Mouse (Mus musculus) embryonic fibroblast, embryonic 13.5 days (primary cell): ENCODE data around the gene Mapk6. TPM values are rescaled to one million over a fixed set of nuclear protein-coding genes. Genes with fewer than 3 reads are reported as not detected.
"Not testable (repeated sequence)": the region's sequence is repeated elsewhere in the genome, so short reads cannot be mapped to it uniquely, and the experiment has no call there.

Experiments used
- H3K27ac ChIP-seq: 2 replicates; pipeline ENCODE4 v1.5.1; 2012; ENCODE audit warnings: low read length, control low read depth, inconsistent platforms; ENCODE audit not compliant: insufficient read depth
- H3K4me1 ChIP-seq: 2 replicates; pipeline ENCODE4 v1.6.1; 2011; ENCODE audit warnings: low read length; ENCODE audit not compliant: control insufficient read depth, insufficient read depth
- H3K4me3 ChIP-seq: 2 replicates; pipeline ENCODE4 v1.5.1; 2011; ENCODE audit warnings: mild to moderate bottlenecking, control low read depth, low read length; ENCODE audit not compliant: insufficient read depth
- CTCF ChIP-seq: IDR thresholded peaks from 2 replicates; pipeline ENCODE4 v1.5.1; 2011; ENCODE audit warnings: mild to moderate bottlenecking, control low read depth, low read length, moderate library complexity, borderline replicate concordance; ENCODE audit not compliant: insufficient read depth
- POLR2A ChIP-seq: IDR thresholded peaks from 2 replicates; pipeline ENCODE4 v1.6.1; 2011; ENCODE audit warnings: low read depth, mild to moderate bottlenecking, control low read depth, low read length, moderate library complexity
- polyA plus RNA-seq: library from polyadenylated mRNA; stranded (reverse); fragments of >200 nt; gene quantifications from 2 replicates; pipeline ENCODE4 v1.2.4, GENCODE M21; 2011; ENCODE audit warnings: low read depth; ENCODE audit not compliant: missing spikeins, insufficient read length

The Mapk6 gene
- polyA plus RNA-seq, 1 experiment = 107 TPM

DNA sequence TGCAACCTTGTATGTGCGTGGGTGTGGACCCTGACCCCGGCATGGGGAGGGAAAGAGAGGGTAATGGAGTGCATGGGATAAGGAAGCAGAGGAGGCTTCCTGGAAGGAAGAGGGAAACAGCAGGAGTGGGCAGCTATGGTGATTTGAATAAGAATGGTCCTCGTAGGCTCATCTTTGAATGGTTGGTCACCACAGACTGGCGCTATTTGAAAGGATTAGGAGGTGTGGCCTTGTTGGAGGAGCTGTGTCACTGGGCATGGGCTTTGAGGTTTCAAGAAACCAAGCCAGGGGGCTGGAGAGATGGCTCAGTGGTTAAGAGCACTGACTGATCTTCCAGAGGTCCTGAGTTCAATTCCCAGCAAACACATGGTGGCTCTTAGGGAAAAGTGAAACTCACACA is 44.6 kb downstream of the Mapk6 start:
- TF ChIP-seq CTCF (no peak), POLR2A (no peak)
- Histone ChIP-seq H3K4me3 (no peak overlapping the region), H3K4me1 (no peaks in the 10 kb centered on the region), H3K27ac (no peak overlapping the region)

DNA sequence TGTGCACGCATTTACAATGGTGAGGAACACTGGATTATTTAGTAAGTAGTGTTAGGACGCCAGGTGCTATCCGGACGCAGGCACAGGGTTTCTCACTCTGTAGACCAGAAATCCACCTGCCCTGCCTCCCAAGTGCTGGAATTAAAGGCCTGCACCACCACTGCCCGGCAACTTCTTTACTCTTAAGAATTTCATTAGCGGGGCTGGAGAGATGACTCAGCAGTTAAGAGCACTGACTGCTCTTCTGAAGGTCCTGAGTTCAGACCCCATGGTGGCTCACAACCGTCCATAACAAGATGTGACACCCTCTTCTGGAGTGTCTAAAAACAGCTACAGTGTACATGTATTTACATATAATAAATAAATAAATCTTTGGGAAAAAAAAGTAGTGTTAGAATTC is 46.1 kb downstream of the Mapk6 start:
- H3K27ac ChIP-seq, H3K4me3 ChIP-seq, H3K4me1 ChIP-seq: not testable (repeated sequence)

DNA sequence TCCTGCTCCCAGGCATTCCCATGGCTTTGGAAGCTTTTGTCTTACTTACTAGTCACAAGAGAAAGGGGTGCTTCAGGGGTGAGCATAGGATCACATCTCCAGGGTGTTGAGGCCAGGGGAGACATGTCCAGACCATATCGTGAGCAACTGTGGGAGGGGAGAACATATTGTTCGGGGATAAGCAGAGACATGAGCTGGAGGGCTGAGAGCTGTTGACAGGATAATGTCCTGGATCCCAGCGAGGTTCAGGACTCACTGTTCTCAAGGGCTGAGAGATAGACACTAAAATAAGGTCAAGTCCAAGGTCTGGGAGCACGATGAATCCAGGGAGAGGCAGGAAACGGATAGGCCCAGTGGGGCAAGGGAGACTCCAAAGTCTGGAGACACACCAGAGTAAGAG is 46.8 kb downstream of the Mapk6 start:
- no peaks in the 10 kb centered on the region for H3K4me1 ChIP-seq
- H3K27ac ChIP-seq = no peak overlapping the region
- TF ChIP-seq CTCF = no peak
- no peak for TF ChIP-seq POLR2A

DNA sequence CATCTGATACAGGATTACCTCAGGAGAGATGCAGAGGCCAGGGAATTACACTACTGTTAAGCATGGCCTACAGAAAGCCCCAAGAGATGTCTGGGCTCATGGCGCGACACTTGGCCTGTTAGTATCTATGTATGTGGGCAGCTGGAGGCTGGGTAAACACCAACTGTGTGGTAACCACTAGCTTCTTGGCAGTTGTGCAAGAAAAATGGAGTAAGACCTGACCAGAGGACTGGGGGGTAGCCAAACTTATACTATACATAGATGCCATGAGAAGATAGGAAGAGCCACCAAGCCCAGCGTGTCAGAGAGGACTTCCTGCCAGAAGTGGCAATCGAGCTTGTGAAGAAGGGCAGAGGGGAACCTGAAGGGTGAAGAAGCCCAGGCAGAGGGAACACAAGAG is 47.6 kb downstream of the Mapk6 start:
- H3K27ac ChIP-seq = no peak overlapping the region
- H3K4me3 ChIP-seq = no peak overlapping the region
- no peaks in the 10 kb centered on the region for H3K4me1 ChIP-seq
- TF ChIP-seq CTCF (no peak), POLR2A (no peak)

More for the DNA sequence above, 46.8 kb downstream of the Mapk6 start:
- H3K4me3 ChIP-seq = no peak overlapping the region

DNA sequence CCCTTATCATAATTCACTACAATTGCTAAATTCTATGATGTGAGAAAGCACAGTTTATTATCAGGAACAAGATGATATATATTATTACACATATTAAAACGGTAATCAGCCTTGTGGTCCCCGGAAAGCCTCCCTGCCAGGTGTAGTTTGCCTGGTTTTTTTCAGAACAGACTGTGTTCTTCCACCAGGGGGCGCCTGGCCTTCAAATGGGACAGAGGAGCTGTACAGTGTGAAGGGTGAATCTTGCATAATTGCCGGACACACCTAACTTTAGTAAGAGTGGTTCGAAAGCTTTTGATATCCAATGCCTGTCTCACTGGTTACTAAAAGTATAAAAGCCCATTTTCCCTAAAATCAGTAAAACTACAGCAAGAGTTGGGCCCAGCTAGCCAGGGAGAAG is 48.1 kb downstream of the Mapk6 start:
- TF ChIP-seq POLR2A (no peak), CTCF (peak; percentile 49; the same call in 1 of the 2 replicates)
- Histone ChIP-seq H3K4me3 (no peak overlapping the region), H3K27ac (no peak overlapping the region), H3K4me1 (no peaks in the 10 kb centered on the region)

DNA sequence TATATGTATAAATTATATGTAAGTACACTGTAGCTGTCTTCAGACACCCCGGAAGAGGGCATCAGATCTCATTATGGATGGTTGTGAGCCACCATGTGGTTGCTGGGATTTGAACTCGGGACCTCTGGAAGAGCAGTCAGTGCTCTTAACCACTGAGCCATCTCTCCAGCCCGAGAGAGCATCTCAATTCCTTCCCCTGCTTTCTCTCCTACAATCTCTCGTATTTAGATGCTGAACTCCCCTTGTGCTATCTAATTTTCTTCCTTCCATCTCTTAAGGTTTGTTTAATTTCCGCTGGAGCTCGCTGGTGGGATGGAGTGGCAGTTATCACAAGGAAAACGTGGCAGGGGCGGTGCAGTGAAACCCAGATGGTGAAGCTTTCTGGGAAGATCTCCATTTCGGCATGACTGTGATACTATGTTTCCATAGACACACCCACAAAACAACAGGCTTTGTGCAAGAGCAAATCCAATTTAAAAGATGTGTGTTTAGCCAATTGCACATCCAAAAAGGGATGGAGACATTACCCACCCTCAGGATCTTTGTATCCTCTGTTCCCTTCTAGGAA is 52.6 kb downstream of the Mapk6 start:
- Histone ChIP-seq H3K27ac (no peak overlapping the region), H3K4me1 (no peaks in the 10 kb centered on the region), H3K4me3 (no peak overlapping the region)
- TF ChIP-seq CTCF (no peak), POLR2A (no peak)

DNA sequence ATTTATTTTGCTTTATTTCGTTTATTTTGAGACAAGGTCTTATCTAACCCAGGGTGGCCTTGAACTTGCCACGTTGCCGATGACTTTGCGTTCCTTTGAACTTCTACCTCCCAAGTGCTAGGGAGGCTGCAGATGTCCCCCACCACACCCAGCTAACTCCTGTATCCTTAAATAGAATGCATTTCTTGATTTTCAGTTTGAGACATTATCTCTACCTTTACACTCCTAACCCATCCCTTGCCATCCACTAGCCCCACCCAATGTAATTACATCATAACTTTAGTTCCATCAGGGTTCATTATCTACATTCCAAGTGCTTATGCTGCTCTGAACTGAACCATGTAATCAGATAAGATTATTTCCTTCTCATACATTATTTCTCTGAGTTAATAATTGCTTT is 54.0 kb downstream of the Mapk6 start:
- TF ChIP-seq CTCF (no peak), POLR2A (no peak)
- H3K4me3 ChIP-seq = no peak overlapping the region
- no peaks in the 10 kb centered on the region for H3K4me1 ChIP-seq
- no peak overlapping the region for H3K27ac ChIP-seq

DNA sequence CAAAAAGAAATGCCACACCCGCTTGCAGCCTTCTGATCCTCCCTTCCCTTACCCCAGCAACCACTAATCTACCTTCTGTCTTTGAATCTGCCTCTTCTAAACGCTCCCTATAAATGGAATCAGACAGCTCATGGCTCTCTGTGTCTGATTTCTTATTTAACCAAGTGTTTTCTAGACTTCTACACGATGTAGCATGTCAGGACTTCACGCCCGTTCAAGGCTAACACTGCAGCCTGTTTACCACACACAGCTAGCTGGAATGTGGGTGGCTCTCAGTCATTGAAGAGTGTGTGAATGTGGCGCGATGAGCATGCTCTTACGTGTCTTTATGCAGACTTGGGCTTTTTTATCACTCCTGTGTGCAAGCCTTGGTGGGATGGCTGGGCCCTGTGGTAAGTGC is 56.7 kb downstream of the Mapk6 start:
- Histone ChIP-seq H3K4me3 (no peak overlapping the region), H3K27ac (no peak overlapping the region), H3K4me1 (no peaks in the 10 kb centered on the region)
- no peak for TF ChIP-seq POLR2A
- no peak for TF ChIP-seq CTCF

DNA sequence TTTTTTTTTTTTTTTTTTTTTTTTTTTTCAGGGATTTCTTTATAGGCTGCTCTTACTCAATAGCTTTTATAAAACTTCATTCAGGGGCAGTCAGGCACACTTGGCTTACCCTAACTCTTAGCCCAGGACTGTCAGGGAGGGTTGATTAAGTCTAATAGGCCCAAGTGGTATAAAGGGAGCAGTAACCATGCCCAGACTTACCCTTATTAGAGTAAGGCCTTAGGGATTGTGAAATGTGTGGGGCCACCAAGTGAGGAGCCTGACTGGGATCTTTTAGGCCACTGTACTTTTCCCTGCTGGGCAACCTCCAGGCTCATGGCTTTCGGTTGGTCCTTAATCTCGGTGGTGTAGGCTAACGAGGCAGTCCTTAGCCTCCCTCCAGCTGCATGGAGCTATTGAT is 61.2 kb downstream of the Mapk6 start:
- Histone ChIP-seq H3K4me1 (no peaks in the 10 kb centered on the region), H3K4me3 (no peak overlapping the region), H3K27ac (no peak overlapping the region)
- TF ChIP-seq CTCF (no peak), POLR2A (no peak)

DNA sequence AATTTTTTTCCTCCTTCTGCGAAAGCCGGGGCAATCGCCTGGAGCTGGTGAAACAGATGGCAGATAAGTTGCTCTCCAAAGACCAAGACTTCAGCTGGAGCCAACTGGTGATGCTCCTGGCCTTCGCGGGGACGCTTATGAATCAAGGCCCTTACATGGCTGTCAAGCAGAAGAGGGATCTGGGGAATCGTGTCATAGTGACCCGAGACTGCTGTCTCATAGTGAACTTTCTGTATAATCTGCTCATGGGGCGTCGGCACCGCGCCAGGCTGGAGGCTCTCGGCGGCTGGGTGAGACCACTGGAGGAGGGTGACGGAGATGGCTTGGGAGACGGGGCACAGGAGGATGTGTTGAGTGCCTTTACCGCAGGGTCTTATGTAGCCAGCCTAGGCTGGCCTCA is 61.7 kb downstream of the Mapk6 start:
- H3K4me1 ChIP-seq = no peaks in the 10 kb centered on the region
- H3K4me3 ChIP-seq = no peak overlapping the region
- TF ChIP-seq CTCF (no peak), POLR2A (no peak)
- no peak overlapping the region for H3K27ac ChIP-seq

DNA sequence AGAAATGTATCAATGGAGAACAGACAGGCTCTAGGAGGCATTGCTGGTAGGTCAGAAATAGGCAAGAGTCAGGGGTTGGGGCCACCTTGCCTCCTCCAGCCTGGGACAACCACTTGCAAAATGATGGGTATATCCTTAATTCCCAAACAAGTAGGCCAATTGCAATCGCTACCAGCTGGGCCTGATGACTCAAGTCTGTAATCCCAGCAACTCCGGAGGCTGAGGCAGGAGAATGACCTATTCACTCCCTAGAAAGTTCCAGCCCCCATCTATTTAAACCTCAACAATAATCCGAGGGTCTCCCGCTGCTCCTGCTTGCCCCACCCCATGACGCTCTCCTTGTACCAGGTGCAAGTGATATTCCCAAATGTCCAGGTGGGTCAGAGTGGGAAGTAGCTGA is 62.3 kb downstream of the Mapk6 start, which contains the start of gene Bcl2l10:
Gene Bcl2l10 (plus strand): TSS at position 301 of the 400 bp plus-strand sequence.
- no peaks in the 10 kb centered on the region for H3K4me1 ChIP-seq
- H3K27ac ChIP-seq = no peak within 1 kb of the TSS
- H3K4me3 ChIP-seq = no peak within 1 kb of the TSS
- TF ChIP-seq POLR2A = no peak
- TF ChIP-seq CTCF = no peak
